Mouse (Mus musculus): ENCODE measurements around the gene Ap2a1. TPM values are rescaled to one million over a fixed set of nuclear protein-coding genes. Genes with fewer than 3 reads are reported as not detected.
A peak's percentile ranks its signal among the peaks of the same experiment; 100 is the strongest.

The Ap2a1 gene
- polyA plus RNA-seq, 1 experiment from 2014 or later = 85.0 TPM

- no peak for DNase-seq (ENCODE audit: low spot score)
- Histone ChIP-seq H3K9ac (ENCODE audit: low read depth, low read length) (peak overlapping the region; percentile 100), H3K27ac (ENCODE audit: low read depth, low read length) (0 out of 2 replicates have a peak overlapping the region, but pooled peaks have one; percentile 100)
Observed at GRCm38 (mm10) chr7:44868465-44868864, 60.8 kb downstream of the Ap2a1 start.

GRCm38 (mm10) chr7:44867802-44868201 lies 61.5 kb downstream of the Ap2a1 start:
- peak overlapping the region; percentile 100 for H3K9ac ChIP-seq (ENCODE audit: low read depth, low read length)
- H3K27ac ChIP-seq (ENCODE audit: low read depth, low read length) = no peak overlapping the region
- H3K4me3 ChIP-seq (ENCODE audit: low read depth, low read length) = peak overlapping the region; percentile 98
- H3K4me2 ChIP-seq (replicated peaks; ENCODE audit: low read depth, low read length) = peak overlapping the region; percentile 79
- DNase-seq (ENCODE audit: low spot score) (no peak), ATAC-seq (ENCODE audit: low FRiP score) (no peak)
- WGBS = 52% methylated on average over 9 of the region's 9 CpGs
- H3K4me1 ChIP-seq (replicated peaks; ENCODE audit: control insufficient read depth, insufficient read depth, low read length) = peaks cover 12% of the 10 kb centered on the region
- no peaks in the 10 kb centered on the region for H3K9me3 ChIP-seq (ENCODE audit: control insufficient read depth, low read length)
- H3K27me3 ChIP-seq (ENCODE audit: control insufficient read depth, insufficient read depth, low read length) = no peaks in the 10 kb centered on the region
- peaks cover 17% of the 10 kb centered on the region; the same call in 1 of the 2 replicates for H3K36me3 ChIP-seq (ENCODE audit: control insufficient read depth, insufficient read depth, low read length)

More at GRCm38 (mm10) chr7:44868465-44868864, 60.8 kb downstream of the Ap2a1 start:
- Histone ChIP-seq H3K4me3 (ENCODE audit: low read depth, low read length) (peak overlapping the region; percentile 98), H3K4me1 (replicated peaks; ENCODE audit: control insufficient read depth, insufficient read depth, low read length) (peaks cover 12% of the 10 kb centered on the region), H3K4me2 (replicated peaks; ENCODE audit: low read depth, low read length) (peak overlapping the region; percentile 79), H3K36me3 (ENCODE audit: control insufficient read depth, insufficient read depth, low read length) (peaks cover 12% of the 10 kb centered on the region; the same call in 1 of the 2 replicates), H3K27me3 (ENCODE audit: control insufficient read depth, insufficient read depth, low read length) (no peaks in the 10 kb centered on the region), H3K9me3 (ENCODE audit: control insufficient read depth, low read length) (no peaks in the 10 kb centered on the region)
- 8% methylated on average over 16 of the region's 16 CpGs for WGBS
- no peak for ATAC-seq (ENCODE audit: low FRiP score)

GRCm38 (mm10) chr7:44867010-44867702 lies 62.1 kb downstream of the Ap2a1 start:
- no peak for ATAC-seq (ENCODE audit: low FRiP score)
- H3K9ac ChIP-seq (ENCODE audit: low read depth, low read length) = peak overlapping the region; percentile 100
- no peaks in the 10 kb centered on the region for H3K27me3 ChIP-seq (ENCODE audit: control insufficient read depth, insufficient read depth, low read length)
- H3K27ac ChIP-seq (ENCODE audit: low read depth, low read length) = no peak overlapping the region
- H3K36me3 ChIP-seq (ENCODE audit: control insufficient read depth, insufficient read depth, low read length) = peaks cover 17% of the 10 kb centered on the region; the same call in 1 of the 2 replicates
- H3K4me2 ChIP-seq (replicated peaks; ENCODE audit: low read depth, low read length) = peak overlapping the region; percentile 79
- H3K4me1 ChIP-seq (replicated peaks; ENCODE audit: control insufficient read depth, insufficient read depth, low read length) = peaks cover 12% of the 10 kb centered on the region
- H3K4me3 ChIP-seq (ENCODE audit: low read depth, low read length) = peak overlapping the region; percentile 98; the same call in 1 of the 2 replicates
- H3K9me3 ChIP-seq (ENCODE audit: control insufficient read depth, low read length) = no peaks in the 10 kb centered on the region
- DNase-seq (ENCODE audit: low spot score) = no peak
- 81% methylated on average over 18 of the region's 19 CpGs for WGBS

GRCm38 (mm10) chr7:44866276-44867009 lies 62.9 kb downstream of the Ap2a1 start:
- peaks cover 12% of the 10 kb centered on the region for H3K4me1 ChIP-seq (replicated peaks; ENCODE audit: control insufficient read depth, insufficient read depth, low read length)
- WGBS = 70% methylated on average over 15 of the region's 15 CpGs
- no peaks in the 10 kb centered on the region for H3K27me3 ChIP-seq (ENCODE audit: control insufficient read depth, insufficient read depth, low read length)
- H3K36me3 ChIP-seq (ENCODE audit: control insufficient read depth, insufficient read depth, low read length) = peaks cover 17% of the 10 kb centered on the region; the same call in 1 of the 2 replicates
- ATAC-seq (ENCODE audit: low FRiP score) = no peak
- H3K9me3 ChIP-seq (ENCODE audit: control insufficient read depth, low read length) = no peaks in the 10 kb centered on the region
- H3K4me3 ChIP-seq (ENCODE audit: low read depth, low read length) = no peak overlapping the region
- H3K27ac ChIP-seq (ENCODE audit: low read depth, low read length) = no peak overlapping the region
- H3K9ac ChIP-seq (ENCODE audit: low read depth, low read length) = no peak overlapping the region
- no peak overlapping the region; the same call in 1 of the 2 replicates for H3K4me2 ChIP-seq (replicated peaks; ENCODE audit: low read depth, low read length)
- no peak for DNase-seq (ENCODE audit: low spot score)

- no peaks in the 10 kb centered on the region for H3K27me3 ChIP-seq (ENCODE audit: control insufficient read depth, insufficient read depth, low read length)
- H3K9ac ChIP-seq (ENCODE audit: low read depth, low read length) = no peak overlapping the region
- no peak overlapping the region for H3K27ac ChIP-seq (ENCODE audit: low read depth, low read length)
- ATAC-seq (ENCODE audit: low FRiP score) = no peak
- H3K4me1 ChIP-seq (replicated peaks; ENCODE audit: control insufficient read depth, insufficient read depth, low read length) = peaks cover 12% of the 10 kb centered on the region
- 85% methylated on average over 24 of the region's 24 CpGs for whole genome bisulfite sequencing
- no peaks in the 10 kb centered on the region for H3K9me3 ChIP-seq (ENCODE audit: control insufficient read depth, low read length)
- H3K36me3 ChIP-seq (ENCODE audit: control insufficient read depth, insufficient read depth, low read length) = peaks cover 17% of the 10 kb centered on the region; the same call in 1 of the 2 replicates
- DNase-seq (ENCODE audit: low spot score) = no peak
- no peak overlapping the region for H3K4me2 ChIP-seq (replicated peaks; ENCODE audit: low read depth, low read length)
- no peak overlapping the region for H3K4me3 ChIP-seq (ENCODE audit: low read depth, low read length)
Observed at GRCm38 (mm10) chr7:44864595-44865542, 64.4 kb downstream of the Ap2a1 start.

GRCm38 (mm10) chr7:44863982-44864494 lies 65.3 kb downstream of the Ap2a1 start:
- Histone ChIP-seq H3K4me1 (replicated peaks; ENCODE audit: control insufficient read depth, insufficient read depth, low read length) (peaks cover 12% of the 10 kb centered on the region), H3K9me3 (ENCODE audit: control insufficient read depth, low read length) (no peaks in the 10 kb centered on the region)

GRCm38 (mm10) chr7:44863210-44863609 lies 66.1 kb downstream of the Ap2a1 start:
- no peak overlapping the region for H3K4me2 ChIP-seq (replicated peaks; ENCODE audit: low read depth, low read length)
- no peak overlapping the region for H3K27ac ChIP-seq (ENCODE audit: low read depth, low read length)
- no peak for ATAC-seq (ENCODE audit: low FRiP score)
- H3K9ac ChIP-seq (ENCODE audit: low read depth, low read length) = no peak overlapping the region
- 94% methylated on average over 14 of the region's 14 CpGs for WGBS
- H3K4me3 ChIP-seq (ENCODE audit: low read depth, low read length) = no peak overlapping the region
- no peaks in the 10 kb centered on the region for H3K9me3 ChIP-seq (ENCODE audit: control insufficient read depth, low read length)
- H3K27me3 ChIP-seq (ENCODE audit: control insufficient read depth, insufficient read depth, low read length) = no peaks in the 10 kb centered on the region
- DNase-seq (ENCODE audit: low spot score) = no peak
- peaks cover 17% of the 10 kb centered on the region; the same call in 1 of the 2 replicates for H3K36me3 ChIP-seq (ENCODE audit: control insufficient read depth, insufficient read depth, low read length)
- peaks cover 11% of the 10 kb centered on the region for H3K4me1 ChIP-seq (replicated peaks; ENCODE audit: control insufficient read depth, insufficient read depth, low read length)

More at GRCm38 (mm10) chr7:44863982-44864494, 65.3 kb downstream of the Ap2a1 start:
- Histone ChIP-seq H3K27ac (ENCODE audit: low read depth, low read length) (no peak overlapping the region), H3K36me3 (ENCODE audit: control insufficient read depth, insufficient read depth, low read length) (peaks cover 17% of the 10 kb centered on the region; the same call in 1 of the 2 replicates), H3K4me3 (ENCODE audit: low read depth, low read length) (no peak overlapping the region), H3K9ac (ENCODE audit: low read depth, low read length) (no peak overlapping the region), H3K4me2 (replicated peaks; ENCODE audit: low read depth, low read length) (no peak overlapping the region), H3K27me3 (ENCODE audit: control insufficient read depth, insufficient read depth, low read length) (no peaks in the 10 kb centered on the region)
- WGBS = 88% methylated on average over 11 of the region's 11 CpGs
- no peak for ATAC-seq (ENCODE audit: low FRiP score)
- no peak for DNase-seq (ENCODE audit: low spot score)

GRCm38 (mm10) chr7:44862434-44862833 lies 66.9 kb downstream of the Ap2a1 start:
- Histone ChIP-seq H3K4me2 (replicated peaks; ENCODE audit: low read depth, low read length) (no peak overlapping the region), H3K9ac (ENCODE audit: low read depth, low read length) (no peak overlapping the region), H3K27me3 (ENCODE audit: control insufficient read depth, insufficient read depth, low read length) (no peaks in the 10 kb centered on the region), H3K4me3 (ENCODE audit: low read depth, low read length) (no peak overlapping the region), H3K36me3 (ENCODE audit: control insufficient read depth, insufficient read depth, low read length) (peaks cover 17% of the 10 kb centered on the region; the same call in 1 of the 2 replicates), H3K9me3 (ENCODE audit: control insufficient read depth, low read length) (no peaks in the 10 kb centered on the region), H3K4me1 (replicated peaks; ENCODE audit: control insufficient read depth, insufficient read depth, low read length) (peaks cover 9% of the 10 kb centered on the region), H3K27ac (ENCODE audit: low read depth, low read length) (no peak overlapping the region)
- no peak for DNase-seq (ENCODE audit: low spot score)
- no peak for ATAC-seq (ENCODE audit: low FRiP score)
- WGBS = 91% methylated on average over 8 of the region's 8 CpGs
